Mouse (Mus musculus) heart, embryonic 10.5 days (tissue): ENCODE measurements at regions not wholly inside any gene's neighbourhood (a gene's known extent, or its start where the extent isn't known, plus 50 kb on each side); places are given as distances from the start of the nearest gene placed in this dataset.

Experiments
- DNase-seq: peaks from one replicate; pipeline ENCODE4 v3.0.0-alpha.2; 2017; ENCODE audit warnings: low spot score
- H3K27ac ChIP-seq: fragments of 300-500 bp; sonication (generic); 2 replicates; pipeline ENCODE4 v1.5.1; 2016; ENCODE audit warnings: mild to moderate bottlenecking
- H3K27me3 ChIP-seq: fragments of 300-500 bp; sonication (generic); 2 replicates; pipeline ENCODE4 v1.6.1; 2016; ENCODE audit warnings: mild to moderate bottlenecking; ENCODE audit not compliant: poor library complexity, insufficient read depth, severe bottlenecking
- H3K36me3 ChIP-seq: fragments of 300-500 bp; sonication (generic); 2 replicates; pipeline ENCODE4 v1.6.1; 2016; ENCODE audit warnings: mild to moderate bottlenecking, moderate library complexity
- H3K4me1 ChIP-seq: fragments of 300-500 bp; sonication (generic); 2 replicates; pipeline ENCODE4 v1.6.1; 2016; ENCODE audit warnings: mild to moderate bottlenecking
- H3K4me3 ChIP-seq: fragments of 300-500 bp; sonication (generic); 2 replicates; pipeline ENCODE4 v1.5.1; 2016; ENCODE audit warnings: mild to moderate bottlenecking, moderate library complexity
- H3K9me3 ChIP-seq: fragments of 300-500 bp; sonication (generic); 2 replicates; pipeline ENCODE4 v1.6.1; 2016; ENCODE audit warnings: mild to moderate bottlenecking, moderate library complexity
- WGBS: fragments of 180-500 bp; shearing (Covaris S2); methylation state at CpG from one replicate; pipeline ENCODE4 v1.1.7; 2016; 5-methylcytosine and 5-hydroxymethylcytosine counted together

DNA sequence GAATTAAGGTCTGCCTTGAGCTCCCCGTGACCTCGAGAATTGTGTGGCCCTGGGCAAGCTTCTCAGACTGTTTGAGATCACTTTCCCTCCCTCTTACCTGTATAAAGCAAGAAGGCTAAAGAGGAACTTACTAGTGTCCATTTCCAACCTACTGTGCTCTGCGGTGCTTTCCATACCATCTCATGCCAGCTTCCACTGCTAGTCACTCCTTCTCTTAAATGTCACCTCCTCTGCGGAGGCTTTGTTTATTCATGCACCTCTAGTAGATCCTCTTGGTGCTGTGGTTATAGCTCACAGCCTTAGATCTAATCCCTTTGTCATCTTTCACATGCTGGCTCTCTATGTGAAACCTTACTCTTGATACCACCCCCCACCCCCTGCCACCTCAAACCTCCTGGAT, 2310.3 kb upstream of the Lrrc6 start:
- H3K27ac ChIP-seq = no peak overlapping the region
- no peaks in the 10 kb centered on the region for H3K36me3 ChIP-seq
- no peaks in the 10 kb centered on the region for H3K4me1 ChIP-seq
- H3K9me3 ChIP-seq = no peaks in the 10 kb centered on the region
- no peaks in the 10 kb centered on the region for H3K27me3 ChIP-seq
- H3K4me3 ChIP-seq = no peak overlapping the region
- no peak for DNase-seq
- 80% methylated on average over 4 of the region's 4 CpGs for WGBS

DNA sequence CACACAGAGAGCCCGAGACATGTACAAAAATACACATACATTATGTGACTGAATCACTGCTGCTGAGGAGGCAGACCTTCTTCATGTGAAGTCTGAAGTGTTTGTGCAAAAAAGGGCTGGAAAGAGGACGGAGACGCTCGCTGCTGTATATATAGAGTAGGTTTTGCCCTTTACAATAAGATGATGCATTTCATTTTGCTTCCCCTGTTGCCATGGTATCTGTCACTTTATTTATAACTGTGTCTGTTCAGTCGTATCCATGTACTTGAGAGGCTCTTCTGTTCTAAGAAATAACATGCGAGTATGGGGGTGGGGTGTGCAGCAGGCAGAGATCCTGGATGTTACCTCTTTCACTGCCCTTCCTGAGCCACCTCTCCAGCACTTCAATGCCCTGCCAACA, 2309.9 kb upstream of the Lrrc6 start:
- DNase-seq = no peak
- 84% methylated on average over 6 of the region's 6 CpGs for WGBS

GRCm38 (mm10) chr15:68808175-68808574, 2307.5 kb upstream of the Lrrc6 start:
- Histone ChIP-seq H3K4me3 (no peak overlapping the region), H3K9me3 (no peaks in the 10 kb centered on the region), H3K4me1 (no peaks in the 10 kb centered on the region), H3K27me3 (no peaks in the 10 kb centered on the region), H3K27ac (no peak overlapping the region), H3K36me3 (no peaks in the 10 kb centered on the region)
- DNase-seq = no peak
- 85% methylated on average over 1 of the region's 1 CpGs for WGBS

More for the DNA sequence above, 2309.9 kb upstream of the Lrrc6 start:
- no peaks in the 10 kb centered on the region for H3K4me1 ChIP-seq
- no peaks in the 10 kb centered on the region for H3K27me3 ChIP-seq
- no peaks in the 10 kb centered on the region for H3K9me3 ChIP-seq
- H3K4me3 ChIP-seq = no peak overlapping the region
- no peaks in the 10 kb centered on the region for H3K36me3 ChIP-seq
- H3K27ac ChIP-seq = no peak overlapping the region

DNA sequence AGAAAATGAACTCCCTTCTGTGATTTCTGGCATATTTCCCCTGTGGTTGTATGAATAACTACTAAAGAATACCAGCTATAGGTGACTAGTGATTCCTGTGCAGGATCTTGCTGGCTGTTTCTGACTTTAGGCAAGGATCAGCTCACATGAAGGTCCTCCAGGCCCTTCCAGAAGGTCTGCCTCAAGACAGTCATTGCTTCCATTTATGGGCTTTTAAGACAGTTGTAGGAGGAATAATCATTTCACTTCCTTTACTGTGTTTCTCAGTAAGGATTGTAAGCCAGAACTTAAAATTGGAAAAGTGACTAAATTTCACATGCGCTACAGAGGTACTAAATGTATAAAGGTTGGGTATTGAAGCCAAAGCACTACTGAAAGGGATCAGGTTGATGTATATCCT, 2303.5 kb upstream of the Lrrc6 start:
- no peak for DNase-seq
- WGBS = 87% methylated on average over 1 of the region's 1 CpGs
- no peaks in the 10 kb centered on the region for H3K27me3 ChIP-seq
- H3K4me3 ChIP-seq = no peak overlapping the region
- no peaks in the 10 kb centered on the region for H3K9me3 ChIP-seq
- H3K27ac ChIP-seq = no peak overlapping the region
- no peaks in the 10 kb centered on the region for H3K4me1 ChIP-seq
- no peaks in the 10 kb centered on the region for H3K36me3 ChIP-seq

- 71% methylated on average over 4 of the region's 4 CpGs for WGBS
- Histone ChIP-seq H3K4me1 (no peaks in the 10 kb centered on the region), H3K4me3 (no peak overlapping the region), H3K9me3 (no peaks in the 10 kb centered on the region), H3K27me3 (no peaks in the 10 kb centered on the region), H3K27ac (no peak overlapping the region), H3K36me3 (no peaks in the 10 kb centered on the region)
- DNase-seq = no peak
Observed at GRCm38 (mm10) chr15:68801763-68802162, 2301.1 kb upstream of the Lrrc6 start.

GRCm38 (mm10) chr15:68797406-68797805, 2296.7 kb upstream of the Lrrc6 start:
- no peak overlapping the region for H3K4me3 ChIP-seq
- 76% methylated on average over 2 of the region's 2 CpGs for WGBS
- DNase-seq = no peak
- H3K4me1 ChIP-seq = no peaks in the 10 kb centered on the region
- no peaks in the 10 kb centered on the region for H3K9me3 ChIP-seq
- H3K27me3 ChIP-seq = no peaks in the 10 kb centered on the region
- H3K36me3 ChIP-seq = no peaks in the 10 kb centered on the region
- no peak overlapping the region for H3K27ac ChIP-seq

DNA sequence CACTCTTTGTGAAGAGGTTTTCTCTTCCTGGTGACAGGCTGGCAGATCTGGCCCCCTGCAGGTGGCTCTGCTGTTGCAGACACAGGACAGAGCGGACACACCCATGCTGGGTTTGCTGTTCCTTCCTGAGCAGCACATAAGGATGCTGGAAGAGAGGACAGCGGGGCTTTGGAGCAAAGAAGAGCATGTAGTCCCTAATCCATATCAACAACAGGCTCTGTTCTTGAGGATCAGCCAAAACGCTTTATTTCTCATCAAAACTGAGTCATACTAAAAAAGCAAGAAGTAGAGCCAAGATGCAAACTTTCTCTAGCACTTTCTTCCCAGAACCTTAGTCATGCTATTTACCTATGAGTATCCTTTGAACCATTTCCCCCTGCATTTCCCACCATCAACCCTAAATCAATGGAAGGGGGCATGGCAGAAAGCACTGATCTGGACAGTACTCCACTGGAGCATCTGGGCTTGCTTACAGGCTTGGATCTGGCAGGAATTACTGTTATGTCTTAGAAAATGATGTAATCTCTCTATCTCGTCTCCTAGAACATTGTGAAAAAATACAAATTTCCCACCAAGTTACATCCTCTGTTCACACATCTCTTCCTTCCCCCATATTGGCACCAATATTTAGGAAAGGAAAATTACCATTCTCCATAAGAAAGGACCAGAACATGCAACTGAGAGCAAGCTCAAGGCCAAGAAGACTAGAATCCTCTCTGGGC, 2294.7 kb upstream of the Lrrc6 start:
- Histone ChIP-seq H3K4me1 (no peaks in the 10 kb centered on the region), H3K36me3 (no peaks in the 10 kb centered on the region), H3K27ac (no peak overlapping the region), H3K27me3 (no peaks in the 10 kb centered on the region), H3K4me3 (no peak overlapping the region), H3K9me3 (no peaks in the 10 kb centered on the region)
- DNase-seq = no peak
- 55% methylated on average over 4 of the region's 4 CpGs for WGBS

DNA sequence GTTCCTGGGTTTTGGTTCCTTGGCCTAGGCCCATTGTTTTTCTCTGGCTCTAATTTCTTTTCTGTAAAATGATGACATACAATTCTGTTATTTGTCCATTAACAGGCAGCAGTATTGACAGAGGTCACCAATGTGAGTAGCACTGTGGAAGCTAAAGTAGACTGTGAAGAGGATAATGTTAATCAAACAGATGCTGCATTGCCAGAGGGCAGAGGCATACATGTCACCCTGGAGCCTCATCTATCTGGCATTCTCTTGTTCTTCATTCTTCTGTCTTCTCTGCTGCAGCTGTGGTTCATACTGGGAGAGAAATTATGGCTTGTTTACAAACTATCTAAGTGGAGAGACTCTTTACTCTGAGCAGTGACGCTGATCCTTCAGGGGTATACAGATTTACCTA, 2259.2 kb upstream of the Lrrc6 start:
- WGBS = 77% methylated on average over 1 of the region's 1 CpGs
- no peaks in the 10 kb centered on the region for H3K36me3 ChIP-seq
- DNase-seq = no peak
- H3K9me3 ChIP-seq = no peaks in the 10 kb centered on the region
- H3K4me1 ChIP-seq = no peaks in the 10 kb centered on the region
- no peaks in the 10 kb centered on the region for H3K27me3 ChIP-seq
- H3K4me3 ChIP-seq = no peak overlapping the region
- no peak overlapping the region for H3K27ac ChIP-seq

GRCm38 (mm10) chr15:68755255-68755654, 2254.5 kb upstream of the Lrrc6 start:
- no peak for DNase-seq
- H3K27ac ChIP-seq = no peak overlapping the region
- WGBS = 81% methylated on average over 1 of the region's 1 CpGs
- H3K4me1 ChIP-seq = no peaks in the 10 kb centered on the region
- H3K36me3 ChIP-seq = no peaks in the 10 kb centered on the region
- no peak overlapping the region for H3K4me3 ChIP-seq
- H3K9me3 ChIP-seq = no peaks in the 10 kb centered on the region
- no peaks in the 10 kb centered on the region for H3K27me3 ChIP-seq

GRCm38 (mm10) chr15:68754834-68755233, 2254.1 kb upstream of the Lrrc6 start:
- no peaks in the 10 kb centered on the region for H3K27me3 ChIP-seq

GRCm38 (mm10) chr15:68739344-68739743, 2238.6 kb upstream of the Lrrc6 start:
- no peak overlapping the region for H3K27ac ChIP-seq
- H3K9me3 ChIP-seq = no peaks in the 10 kb centered on the region
- WGBS = 85% methylated on average over 7 of the region's 7 CpGs

More at GRCm38 (mm10) chr15:68754834-68755233, 2254.1 kb upstream of the Lrrc6 start:
- no peaks in the 10 kb centered on the region for H3K9me3 ChIP-seq
- 77% methylated on average over 4 of the region's 4 CpGs for WGBS
- no peak overlapping the region for H3K27ac ChIP-seq
- no peak for DNase-seq
- H3K36me3 ChIP-seq = no peaks in the 10 kb centered on the region
- H3K4me3 ChIP-seq = no peak overlapping the region
- no peaks in the 10 kb centered on the region for H3K4me1 ChIP-seq

GRCm38 (mm10) chr15:68721250-68721649, 2220.5 kb upstream of the Lrrc6 start:
- Histone ChIP-seq H3K9me3 (no peaks in the 10 kb centered on the region), H3K27me3 (no peaks in the 10 kb centered on the region), H3K4me1 (no peaks in the 10 kb centered on the region), H3K36me3 (no peaks in the 10 kb centered on the region), H3K27ac (no peak overlapping the region), H3K4me3 (no peak overlapping the region)
- 73% methylated on average over 5 of the region's 5 CpGs for WGBS
- no peak for DNase-seq

More at GRCm38 (mm10) chr15:68739344-68739743, 2238.6 kb upstream of the Lrrc6 start:
- Histone ChIP-seq H3K4me1 (no peaks in the 10 kb centered on the region), H3K4me3 (no peak overlapping the region), H3K36me3 (no peaks in the 10 kb centered on the region), H3K27me3 (no peaks in the 10 kb centered on the region)
- no peak for DNase-seq

DNA sequence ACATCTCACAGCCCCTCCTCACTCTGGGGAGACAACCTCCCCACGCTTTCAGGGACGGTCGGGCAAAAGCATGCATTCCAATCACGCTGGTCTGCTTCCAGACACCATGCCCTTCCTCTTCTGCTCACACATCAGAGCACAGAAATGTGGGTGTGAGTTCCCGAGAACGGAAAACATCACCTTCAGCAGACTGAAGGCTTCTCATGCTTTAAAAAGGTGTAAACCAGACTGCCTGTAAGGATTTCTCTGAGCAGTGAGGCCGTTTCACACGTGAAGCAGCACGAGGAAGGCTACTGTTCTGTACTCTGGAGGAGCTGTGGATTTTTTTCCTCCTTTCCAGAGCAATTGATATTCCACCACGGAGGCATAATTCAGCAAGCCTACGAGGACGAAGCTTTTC, 2218.8 kb upstream of the Lrrc6 start:
- Histone ChIP-seq H3K27ac (no peak overlapping the region), H3K4me3 (no peak overlapping the region), H3K36me3 (no peaks in the 10 kb centered on the region), H3K27me3 (no peaks in the 10 kb centered on the region), H3K9me3 (no peaks in the 10 kb centered on the region), H3K4me1 (no peaks in the 10 kb centered on the region)
- WGBS = 70% methylated on average over 12 of the region's 12 CpGs
- DNase-seq = no peak

DNA sequence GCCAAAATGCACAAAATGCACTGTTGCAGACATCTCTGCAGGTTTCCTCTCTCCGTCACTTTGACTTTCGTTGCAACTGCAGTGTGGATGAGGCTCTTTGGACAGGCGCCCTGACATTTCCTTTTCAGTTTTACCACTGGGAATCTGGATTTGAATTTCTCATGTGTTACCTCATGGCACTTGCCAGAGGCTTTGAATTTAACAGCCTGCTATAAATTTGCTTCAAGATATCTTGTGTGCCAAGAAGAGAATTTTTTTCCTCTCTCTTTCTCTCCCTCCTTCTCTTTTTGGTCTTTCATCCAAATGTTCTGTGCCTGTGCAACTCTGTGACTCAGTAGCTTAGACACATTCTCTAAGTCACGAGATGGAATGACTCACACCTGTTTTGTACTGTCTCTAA, 2213.6 kb upstream of the Lrrc6 start:
- WGBS = 85% methylated on average over 4 of the region's 4 CpGs
- DNase-seq = no peak

More for the DNA sequence above, 2213.6 kb upstream of the Lrrc6 start:
- no peaks in the 10 kb centered on the region for H3K4me1 ChIP-seq
- H3K36me3 ChIP-seq = no peaks in the 10 kb centered on the region
- H3K27me3 ChIP-seq = no peaks in the 10 kb centered on the region
- no peaks in the 10 kb centered on the region for H3K9me3 ChIP-seq
- H3K4me3 ChIP-seq = no peak overlapping the region
- H3K27ac ChIP-seq = no peak overlapping the region
